Mouse (Mus musculus): Measurements from ENCODE around the gene Sept11.

Gene Sept11

DNA sequence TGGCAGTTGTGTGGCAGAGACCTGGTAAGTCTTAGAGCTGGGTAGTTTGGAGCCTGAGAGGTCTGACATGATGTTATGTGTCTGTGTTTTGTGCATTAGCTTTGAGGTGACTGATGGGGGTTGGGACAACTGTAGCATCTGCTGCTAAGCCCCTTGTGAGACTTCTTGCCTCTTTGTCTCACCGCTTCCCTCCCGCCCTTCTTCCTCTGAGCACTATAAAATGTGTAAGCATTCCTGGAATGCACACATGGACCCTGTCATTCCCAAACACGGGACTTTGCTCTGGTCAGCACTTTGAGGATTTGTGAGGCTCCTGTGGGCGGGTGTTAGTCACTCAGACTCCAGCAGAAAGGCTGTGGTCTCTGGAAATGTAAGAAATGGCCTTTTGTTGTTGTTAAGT lies 36.7 kb downstream of the Sept11 start:
- no peak for DNase-seq

DNA sequence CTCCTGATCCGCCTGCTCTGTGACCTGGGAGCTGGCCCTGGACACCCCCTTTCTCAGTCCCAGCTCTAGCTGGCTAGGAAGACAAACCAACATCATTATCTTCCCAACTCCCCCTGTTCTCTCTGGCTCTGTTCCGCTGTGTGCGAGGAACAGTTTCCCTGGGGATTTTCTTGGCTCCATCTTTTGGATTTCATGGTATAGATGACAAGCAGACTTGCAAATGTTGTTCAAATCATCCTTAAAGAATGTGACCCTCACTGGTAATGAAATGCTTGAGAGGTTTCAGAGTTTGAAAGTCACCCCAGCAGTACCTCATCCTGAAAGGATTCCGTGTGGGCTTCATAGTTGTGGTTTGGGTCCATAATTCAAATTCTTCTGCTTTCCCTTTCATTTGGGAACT lies 38.2 kb downstream of the Sept11 start:
- no peak for DNase-seq

DNA sequence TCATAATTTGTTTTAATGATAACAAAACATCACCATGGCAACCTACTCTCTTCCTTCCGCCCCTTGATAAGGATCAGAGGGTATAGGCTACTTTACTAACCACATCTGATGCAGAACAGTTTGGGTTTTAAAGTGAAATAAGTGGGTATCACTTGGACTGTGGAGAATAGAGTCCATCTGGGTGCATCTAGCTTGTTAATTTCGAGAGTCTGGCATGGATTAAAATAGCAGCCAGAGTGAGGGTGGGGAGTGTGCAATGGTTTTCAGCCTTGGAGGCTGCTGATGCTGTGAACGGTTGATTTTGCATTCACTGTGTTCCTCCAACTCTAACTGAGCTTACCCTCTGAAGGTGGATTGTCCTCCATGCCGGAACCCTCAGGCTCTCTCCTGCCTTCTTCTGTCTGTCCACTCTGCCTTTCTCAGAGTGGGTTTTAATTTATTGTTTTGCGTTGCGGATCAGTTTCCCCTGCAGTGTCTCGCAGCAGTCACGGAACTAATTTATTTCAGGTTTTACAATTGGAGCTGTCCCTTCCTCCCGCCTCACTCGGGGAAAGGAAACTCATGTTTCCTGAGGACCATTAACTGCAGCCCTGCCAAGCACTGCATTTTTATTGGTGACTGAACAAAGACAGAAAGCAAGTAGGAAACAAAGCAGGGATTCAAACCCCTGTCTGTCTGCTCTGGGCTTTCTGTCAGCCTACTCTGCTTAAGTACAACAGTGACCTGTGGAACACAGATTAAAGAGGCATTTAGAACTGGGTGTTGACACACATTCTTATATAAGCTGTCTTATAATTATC lies 40.4 kb downstream of the Sept11 start:
- DNase-seq: no peak

DNA sequence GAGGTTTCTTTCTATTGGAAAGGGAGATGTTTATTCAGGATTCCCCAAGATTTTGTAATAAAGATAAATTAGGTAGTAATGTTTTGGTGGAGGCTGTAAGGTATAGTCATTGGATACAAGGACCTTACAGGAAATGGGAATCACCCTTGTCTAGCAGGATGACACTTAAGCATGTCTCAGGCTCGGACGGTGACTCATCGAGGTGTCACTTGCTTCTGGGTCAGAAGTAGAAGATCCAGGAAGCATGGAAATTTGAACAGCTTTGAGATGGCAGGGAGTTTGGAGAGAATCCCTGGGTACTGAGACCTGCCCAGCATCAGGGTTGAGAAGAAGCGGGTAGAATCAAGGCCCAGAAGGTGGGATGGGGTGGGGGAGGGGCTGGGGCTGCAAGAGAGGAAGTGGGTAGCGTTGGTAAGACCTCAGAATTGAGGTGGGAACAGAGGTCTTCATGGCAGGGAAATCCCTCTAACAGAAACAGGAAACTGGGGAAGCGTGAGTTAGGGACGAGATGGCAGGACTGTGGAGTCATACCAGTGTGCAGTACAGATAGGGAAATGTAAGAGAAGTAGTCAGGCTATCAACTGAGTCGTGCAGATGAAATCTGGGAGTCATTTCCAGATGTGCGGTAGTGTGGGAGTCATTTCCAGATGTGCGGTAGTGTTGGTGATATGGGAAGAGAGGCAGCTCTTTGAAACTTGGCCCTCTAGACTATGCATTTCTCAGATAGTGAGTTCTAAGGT lies 42.3 kb downstream of the Sept11 start:
- no peak for DNase-seq

DNA sequence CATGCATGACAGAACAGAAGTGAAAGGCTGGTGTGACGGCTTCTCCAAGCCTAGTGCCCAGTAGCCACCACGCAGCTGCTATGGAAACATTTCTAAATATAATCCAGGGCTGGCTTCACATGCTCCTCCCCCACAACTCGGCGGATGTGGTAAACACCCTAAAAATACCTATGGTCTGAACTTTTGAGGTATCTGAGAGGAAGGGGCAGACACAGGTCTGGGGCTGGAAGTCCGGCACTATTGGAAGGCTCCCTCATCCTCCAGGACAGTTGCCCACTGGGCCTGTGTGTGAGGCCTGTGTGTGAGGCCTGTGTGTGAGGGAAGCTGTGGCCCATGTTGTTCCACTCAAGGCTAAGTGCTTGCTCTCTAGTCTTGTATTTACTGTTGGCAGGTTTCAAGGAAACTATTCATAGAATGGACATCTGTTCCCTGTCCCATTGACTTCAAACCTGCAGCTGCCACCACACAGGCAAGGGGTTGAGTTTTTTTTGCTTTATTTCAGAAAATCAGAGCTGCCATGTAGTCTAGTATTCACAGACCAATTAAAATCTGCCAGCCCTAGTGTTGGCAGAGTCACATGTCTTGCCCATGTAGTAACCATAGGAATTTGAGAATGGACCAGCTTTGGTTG lies 43.8 kb downstream of the Sept11 start:
- DNase-seq: no peak

DNA sequence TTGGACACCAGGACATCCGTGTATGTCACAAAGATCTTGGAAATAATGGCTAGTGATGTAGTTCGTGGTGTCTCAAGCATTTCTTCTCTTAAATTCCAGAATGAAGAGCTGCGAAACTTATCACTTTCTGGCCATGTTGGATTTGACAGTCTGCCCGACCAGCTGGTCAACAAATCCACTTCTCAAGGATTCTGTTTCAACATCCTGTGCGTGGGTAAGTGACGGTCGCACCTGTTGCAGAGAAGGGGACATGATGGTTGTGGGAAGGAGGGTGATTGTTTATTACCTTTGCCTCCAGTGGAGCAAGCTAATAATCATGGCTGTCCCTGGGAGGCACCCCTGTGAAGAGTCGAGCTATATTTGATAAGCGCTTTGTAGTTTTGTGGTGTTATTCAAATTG lies 46.1 kb downstream of the Sept11 start:
- no peak for DNase-seq

DNA sequence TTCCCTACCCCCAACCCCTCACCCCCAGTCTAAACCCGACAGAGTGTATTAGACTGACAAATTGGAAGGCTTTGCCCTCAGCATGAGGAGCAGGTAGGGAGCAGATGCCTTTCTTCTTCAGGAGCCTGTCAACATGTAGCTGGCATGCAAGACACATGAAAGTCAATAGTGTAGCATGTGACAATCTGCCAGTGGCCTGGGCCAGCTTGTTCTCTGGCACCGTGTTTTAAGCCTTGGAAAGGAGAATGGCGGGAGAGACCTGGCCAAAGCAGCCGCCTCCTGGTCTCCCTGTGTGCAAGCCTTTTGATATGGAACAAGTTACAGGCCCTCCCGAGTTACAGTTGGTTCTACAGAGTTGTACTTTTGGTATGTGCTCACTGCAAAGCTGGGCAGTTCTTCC lies 47.5 kb downstream of the Sept11 start:
- DNase-seq: peak; percentile 25

DNA sequence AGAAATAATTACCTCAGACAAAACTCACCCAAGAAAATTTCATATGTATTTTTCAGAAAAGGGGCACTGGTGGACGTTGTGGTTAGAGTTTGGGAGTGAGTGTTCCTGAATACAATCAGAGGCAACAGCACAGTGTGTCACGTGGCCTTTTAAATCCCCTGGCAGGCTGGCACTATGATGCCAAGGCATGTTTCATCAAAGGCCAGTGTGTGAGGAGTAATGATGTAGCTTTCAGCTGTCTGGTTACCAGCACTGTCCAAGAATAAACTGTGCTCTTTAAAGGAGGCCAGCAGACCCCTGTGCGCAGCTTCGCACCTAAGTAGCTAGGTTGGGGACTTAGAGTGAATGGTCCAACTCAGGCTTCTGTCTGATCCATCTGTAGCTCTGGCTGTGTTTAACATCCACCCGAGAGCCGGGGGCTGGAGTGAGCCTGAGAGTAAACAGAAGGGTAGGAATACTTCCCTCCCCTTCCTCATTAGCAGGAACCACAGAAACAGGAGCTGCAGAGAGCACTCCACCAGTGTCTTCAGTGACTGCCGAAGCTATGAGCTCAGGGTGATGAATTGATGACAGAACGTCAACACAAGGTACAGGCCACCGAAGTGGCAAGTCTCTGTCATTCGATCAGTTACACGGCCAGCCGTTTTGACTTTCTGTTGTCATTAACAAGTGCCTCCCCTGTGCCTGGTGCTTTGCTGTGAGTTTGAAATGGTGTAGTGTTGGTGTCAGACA lies 50.3 kb downstream of the Sept11 start:
- DNase-seq: no peak

DNA sequence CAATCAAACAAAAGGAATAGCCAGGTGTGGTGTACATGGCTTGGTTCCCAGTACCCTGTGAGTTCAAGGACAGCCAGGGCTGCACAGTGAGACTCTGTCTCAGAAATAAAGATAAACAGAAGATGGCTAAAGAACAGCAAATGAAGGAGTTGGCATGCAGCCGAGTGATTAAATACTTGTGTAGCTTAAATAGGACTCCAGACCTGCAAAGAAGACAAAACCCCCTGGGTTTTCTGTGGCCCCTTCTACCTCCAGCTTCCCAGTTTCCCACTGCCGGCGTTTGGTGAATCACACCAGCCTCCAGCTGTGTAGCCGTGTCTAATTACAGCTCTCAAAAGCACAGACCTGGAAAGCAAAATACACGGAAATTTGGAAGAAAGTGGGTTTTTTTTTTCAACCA lies 51.6 kb downstream of the Sept11 start:
- DNase-seq: no peak

DNA sequence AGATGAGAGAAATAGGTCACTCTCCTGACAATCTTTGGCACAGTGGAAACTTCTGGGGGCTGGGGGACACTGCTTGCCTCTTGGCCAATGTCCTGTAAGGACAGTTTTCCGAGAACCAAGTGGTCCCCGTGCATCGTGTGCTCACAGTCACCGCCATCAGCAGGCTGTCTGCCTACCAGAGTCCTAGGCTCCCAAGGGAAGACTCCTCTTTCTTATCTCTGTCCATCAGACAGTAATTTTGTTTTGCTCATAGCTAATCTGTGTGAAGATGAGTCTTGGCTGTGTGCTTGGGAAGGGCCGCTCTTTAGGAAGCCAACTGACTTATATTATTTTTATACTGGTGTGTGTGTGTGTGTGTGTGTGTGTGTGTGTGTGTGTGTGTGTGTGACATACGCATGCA lies 52.3 kb downstream of the Sept11 start:
- no peak for DNase-seq

DNA sequence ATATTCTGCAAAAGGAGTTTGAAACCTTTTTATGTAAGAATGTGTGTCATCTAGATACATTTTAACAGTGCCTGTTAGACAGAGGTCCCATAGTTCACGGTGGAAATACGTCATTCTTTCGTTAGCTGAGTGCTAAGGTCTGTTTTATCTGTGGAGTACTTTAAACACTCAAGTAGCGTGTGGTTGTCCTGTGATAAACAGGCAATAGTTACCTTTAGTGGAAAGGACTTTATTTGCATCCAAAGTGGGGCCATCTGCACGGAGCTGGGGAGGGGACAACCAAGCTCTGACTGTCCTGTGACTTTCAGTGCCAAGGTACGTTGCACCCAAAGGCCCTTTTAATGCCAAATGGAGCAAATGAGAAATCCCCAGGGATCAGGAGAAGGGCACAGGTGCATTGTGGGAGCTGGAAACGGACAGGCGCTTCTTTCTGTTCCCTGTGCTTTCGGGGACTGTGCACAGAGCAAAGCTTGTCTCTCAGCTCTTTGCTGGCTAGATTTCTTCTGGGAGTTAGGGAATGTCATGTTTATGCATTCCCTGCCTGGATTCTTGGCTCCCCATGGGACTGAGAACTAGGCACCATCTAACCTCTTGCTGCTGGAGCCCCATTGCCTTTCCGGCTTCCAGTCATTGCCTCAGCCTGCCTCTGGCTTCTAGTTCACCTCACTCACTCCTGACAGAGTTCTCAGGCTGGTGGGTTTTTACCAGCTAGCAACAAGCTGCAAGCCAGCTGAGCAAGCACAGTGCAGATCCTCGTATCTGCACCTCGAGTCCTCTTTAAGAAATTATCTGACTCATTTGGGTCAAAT lies 56.9 kb downstream of the Sept11 start:
- no peak for DNase-seq

DNA sequence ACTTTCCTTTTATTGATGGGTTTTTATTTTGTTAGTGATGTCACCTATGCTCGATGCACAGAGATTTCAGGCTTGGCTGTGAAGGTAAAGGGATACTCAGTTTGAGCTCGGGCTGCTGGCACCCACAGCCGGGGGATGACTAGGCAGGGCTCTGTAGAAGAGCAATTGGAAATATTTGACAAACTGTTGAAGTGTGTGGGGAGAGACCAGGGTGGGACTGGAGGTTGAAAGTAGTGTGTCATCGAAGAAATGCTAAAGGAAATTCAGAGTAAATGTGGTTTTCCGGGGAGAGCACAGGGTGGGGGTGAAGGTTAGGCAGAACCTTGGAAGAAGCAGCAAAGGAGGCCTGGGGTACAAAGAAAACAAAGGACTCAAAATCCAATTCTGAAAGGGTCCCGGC lies 58.7 kb downstream of the Sept11 start:
- DNase-seq: no peak

DNA sequence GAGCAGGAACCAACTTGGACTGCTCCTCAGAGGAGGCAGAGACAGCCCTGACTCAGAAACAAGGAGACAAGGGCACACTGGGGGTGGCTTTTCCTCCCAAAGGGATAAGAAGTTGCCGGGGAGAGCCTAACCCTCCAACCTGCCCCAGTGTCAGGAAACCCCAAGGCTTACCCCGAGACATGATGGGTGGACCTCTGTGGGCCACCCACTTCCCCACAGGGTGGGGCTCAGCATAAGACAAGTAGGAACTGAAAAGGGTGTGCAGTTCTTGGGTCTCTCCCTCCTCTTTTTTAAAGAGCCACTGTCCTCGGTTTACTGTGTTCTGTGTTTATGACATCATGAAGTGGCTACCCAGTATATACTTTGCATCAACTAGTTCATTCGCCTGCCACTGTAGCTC lies 59.2 kb downstream of the Sept11 start:
- DNase-seq: no peak

DNA sequence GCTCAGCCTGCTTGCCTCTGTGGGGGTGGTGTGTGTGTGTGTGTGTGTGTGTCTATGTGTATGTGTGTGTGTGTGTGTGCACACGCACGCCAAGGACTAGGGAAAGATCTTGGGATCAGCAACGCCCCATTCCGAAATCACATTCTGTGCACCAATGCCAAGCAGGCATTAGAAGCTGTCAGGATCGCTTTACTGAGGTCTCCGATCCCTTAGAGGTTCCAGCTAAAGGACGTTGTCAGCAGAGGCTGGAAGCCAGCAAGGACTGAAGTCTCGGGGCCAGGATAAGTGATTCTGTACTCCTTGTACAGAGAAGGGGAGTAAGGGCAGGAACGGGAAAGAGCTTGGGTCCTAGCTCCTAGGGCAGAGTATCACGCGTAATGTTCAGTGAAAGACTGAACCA lies 61.2 kb downstream of the Sept11 start:
- no peak for DNase-seq

DNA sequence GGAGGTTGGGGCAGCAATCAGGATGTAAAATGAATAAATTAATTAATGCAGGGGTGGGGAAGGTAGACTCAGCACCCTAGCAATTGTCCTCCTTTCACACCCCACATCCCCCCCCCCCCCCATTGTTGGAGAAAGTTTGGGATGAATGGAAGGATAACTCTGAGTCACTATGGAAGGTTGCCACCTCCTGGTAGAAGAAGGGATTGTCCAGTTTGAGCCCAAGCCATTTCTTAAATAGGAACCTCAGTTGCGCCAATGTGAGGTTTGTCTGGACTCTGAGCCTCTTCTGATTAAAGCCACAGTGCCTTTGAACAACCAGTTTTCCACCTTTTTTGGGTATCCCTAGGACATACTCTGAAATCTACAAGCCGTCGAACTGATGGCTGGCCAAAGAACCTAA lies 70.3 kb downstream of the Sept11 start:
- DNase-seq: peak; percentile 67

DNA sequence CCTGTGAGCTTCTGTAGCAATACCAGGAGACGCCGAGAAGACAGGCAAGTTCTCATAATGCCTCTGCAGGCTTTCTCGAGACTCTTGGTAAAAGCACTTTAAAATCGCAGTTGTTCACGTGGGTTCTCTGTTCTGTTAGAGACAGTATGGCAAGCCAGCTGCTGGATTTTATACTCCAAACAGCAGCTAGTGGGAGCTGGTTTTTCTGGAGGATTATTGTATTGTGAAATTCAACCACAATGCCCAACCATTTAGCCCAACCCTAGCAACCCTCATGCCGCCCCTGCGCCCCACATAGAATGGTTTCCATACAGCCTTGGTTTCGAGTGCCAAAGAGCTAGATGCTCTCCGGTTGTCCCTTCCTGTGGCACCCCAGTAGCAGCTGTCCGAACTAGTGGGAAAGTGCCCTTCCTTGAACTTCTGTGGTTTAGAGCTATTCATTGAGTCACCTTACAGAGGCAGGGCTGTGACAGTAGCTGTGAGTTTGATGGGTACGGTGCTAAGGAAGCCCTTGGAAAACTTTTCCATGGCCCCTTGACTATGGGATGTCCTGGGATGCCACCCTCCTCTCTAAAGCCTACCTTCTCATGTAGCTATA lies 74.8 kb downstream of the Sept11 start:
- DNase-seq: no peak

DNA sequence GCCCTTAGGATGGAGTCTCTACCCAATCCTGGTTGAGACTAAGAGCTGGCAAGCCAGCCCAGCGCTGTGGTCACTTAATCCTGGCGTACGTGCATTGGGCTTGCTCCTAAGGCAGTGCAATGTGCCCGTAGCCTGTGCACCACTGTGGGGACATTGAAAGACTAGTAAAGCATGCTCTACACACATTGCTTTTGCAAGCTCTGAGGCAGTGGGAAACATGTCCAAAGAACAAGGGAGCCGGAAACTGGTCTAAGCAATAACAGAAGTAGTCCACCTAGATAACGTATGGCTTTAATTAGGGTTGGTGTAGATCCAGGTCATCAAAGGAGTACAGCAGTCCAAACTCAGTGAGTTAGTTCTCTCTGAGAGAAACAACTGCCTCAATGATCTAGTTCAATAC lies 75.4 kb downstream of the Sept11 start:
- no peak for DNase-seq

DNA sequence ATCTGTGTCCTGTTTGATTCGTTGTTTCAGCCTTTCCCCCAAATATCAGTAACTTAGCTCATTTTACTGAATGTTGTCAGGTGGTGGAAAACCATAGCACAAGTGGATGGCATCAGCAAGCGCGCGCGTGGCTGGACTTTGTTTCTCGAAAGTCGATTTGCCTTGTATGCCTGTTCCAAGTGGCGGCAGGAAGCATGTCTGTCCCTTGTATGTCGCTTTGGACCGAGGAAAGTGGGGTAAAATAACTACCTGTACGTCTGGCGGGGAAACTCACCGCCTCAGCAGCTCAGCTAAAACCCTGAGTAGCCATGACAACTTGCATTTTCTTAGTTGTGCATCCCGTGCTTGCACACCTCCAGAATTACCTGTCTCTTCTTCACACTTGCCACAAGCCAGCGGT lies 78.2 kb downstream of the Sept11 start:
- DNase-seq: no peak

DNA sequence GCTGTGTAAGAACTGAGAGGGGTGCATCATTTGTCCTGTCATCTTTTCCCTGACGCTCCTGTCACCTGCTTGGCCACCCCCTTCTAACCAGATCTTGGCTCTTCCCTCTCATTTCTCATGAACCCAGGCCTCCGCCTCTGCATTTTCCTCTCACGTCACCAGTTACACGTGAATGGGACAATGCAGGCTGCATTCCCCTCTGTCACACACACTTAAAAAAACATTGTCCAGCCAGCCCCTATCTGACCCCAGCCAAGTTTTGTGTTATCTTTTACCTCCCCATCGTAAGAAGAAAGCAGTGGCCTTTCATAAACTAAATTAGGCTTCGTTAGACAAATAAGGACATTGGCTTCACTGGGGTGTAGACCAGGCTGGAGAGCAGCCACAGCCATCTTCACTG lies 79.3 kb downstream of the Sept11 start:
- no peak for DNase-seq

DNA sequence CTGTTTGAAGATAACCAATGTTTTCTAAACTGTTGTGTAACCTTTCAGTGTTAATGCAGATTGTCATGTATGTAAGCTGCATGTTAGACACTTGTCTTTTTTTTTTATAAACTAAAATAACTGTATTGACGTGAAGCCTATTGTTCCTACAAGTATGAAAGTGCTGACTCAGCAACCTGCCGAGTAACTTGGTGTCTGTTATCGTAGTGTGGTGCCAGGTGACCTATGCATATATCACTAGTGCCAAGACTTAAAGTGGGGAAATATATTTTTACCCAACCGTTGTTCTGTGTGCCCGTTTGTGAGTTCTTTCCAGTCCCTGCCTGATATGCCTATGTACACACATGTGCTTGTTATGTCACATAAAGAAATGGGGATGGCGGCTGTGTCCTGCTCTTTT lies 81.4 kb downstream of the Sept11 start:
- DNase-seq: no peak

DNA sequence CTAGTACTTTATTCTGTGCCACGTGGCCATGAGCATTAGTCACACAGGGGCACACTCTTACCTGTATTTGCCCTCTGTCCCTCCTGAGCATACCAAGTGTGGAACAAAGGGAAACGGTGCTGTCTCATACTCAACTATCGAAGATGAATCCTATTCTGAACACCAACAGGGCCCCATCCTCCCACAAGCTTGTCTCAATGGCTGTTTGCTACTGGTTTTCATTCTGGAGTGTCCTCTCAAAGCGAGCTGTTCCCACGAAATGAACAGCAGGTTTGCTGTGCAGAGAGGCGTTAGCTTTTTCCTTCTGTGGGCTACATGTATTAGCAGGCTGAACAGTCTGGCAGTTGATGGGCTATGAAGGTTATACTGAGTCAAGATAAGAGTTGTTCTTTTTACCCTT lies 85.4 kb downstream of the Sept11 start:
- DNase-seq: no peak

DNA sequence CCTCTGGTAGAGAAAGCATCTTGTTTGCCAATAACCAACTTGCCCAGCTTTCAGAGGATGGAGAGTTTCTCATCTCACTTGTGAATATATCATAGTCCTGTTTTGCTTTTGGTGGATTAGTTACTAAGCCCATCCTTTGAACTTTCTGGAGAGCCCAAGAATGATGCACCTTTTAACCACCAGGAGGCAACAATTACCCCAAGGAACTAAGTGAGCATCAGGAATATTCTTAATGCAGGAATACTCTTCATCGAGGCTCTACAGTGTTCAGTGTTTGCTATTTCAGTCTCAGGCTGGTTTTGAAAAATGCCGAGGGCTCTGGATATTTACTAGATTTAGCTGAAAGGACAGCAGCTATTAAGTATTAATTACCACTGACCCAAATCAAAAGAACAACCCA lies 87.0 kb downstream of the Sept11 start:
- DNase-seq: peak; percentile 27

Data from cerebellum, adult 8-10 months (tissue).